Mouse (Mus musculus) gastrocnemius, adult 8-10 months (tissue): ENCODE data around the gene Schip1. TPM values are rescaled to one million over a fixed set of nuclear protein-coding genes. Genes with fewer than 3 reads are reported as not detected.
A peak's percentile ranks its signal among the peaks of the same experiment; 100 is the strongest.

Source experiments
- DNase-seq, 2 experiments: peaks; one replicate each; pipeline ENCODE4 v3.0.0; 2022; ENCODE audit warnings: low spot score in 2 of 2
- total RNA-seq, 4 experiments: library from RNA; stranded (reverse); gene quantifications; 2 replicates each; pipeline ENCODE4 v1.2.4; 2022

Gene Schip1
- total RNA-seq, 4 experiments from 2014 or later, result 90.4 to 99.0 (median 92.9) TPM

DNA sequence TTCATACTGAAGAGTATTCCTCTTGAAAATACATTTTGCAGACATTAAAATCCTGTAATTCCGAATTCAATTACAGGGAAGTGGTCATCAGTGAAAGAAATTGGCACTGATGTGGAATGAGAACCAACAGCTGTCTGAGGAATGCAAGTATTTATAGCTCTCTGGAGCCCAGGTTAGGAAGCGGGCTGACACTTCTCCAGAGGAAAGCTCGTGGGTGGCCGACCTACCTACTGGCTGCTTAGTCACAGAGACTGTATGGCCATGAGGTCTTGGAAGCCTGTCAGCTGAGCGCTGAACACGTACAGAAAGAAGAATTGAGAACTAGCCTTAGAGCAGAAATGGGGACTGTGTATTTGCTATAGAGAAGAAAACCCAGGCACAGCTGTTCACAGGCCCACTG lies 545.4 kb downstream of the Schip1 start:
- DNase-seq, result peak; percentile 36 to 60

DNA sequence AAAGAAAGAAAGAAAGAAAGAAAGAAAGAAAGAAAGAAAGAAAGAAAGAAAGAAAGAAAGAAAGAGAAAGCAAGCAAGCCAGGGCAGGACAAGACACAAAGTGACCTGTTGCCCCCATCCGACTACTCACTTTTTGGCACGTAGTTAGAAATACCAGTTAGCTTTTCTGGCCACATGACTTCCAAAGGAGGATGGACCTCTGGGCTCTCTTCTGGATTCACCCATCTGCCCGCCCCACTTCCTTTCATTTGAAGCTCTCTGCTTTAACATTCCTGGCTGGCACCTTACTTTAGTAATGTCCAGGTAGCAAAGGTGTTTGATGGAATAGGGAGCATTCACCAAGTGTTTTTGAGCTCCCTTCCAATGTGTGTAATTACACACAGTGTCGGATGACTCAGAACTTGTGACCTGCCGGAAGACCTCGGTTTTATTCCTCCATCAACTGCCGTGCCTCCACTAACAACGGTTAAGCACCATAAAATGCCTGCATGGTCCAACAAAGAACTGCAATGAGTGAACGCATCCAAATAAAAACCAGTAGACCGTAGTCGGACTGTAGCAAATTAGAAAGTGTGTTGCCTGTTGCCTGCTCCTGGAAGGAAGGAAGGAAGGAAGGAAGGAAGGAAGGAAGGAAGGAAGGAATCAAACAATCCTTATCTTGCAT lies 546.1 kb downstream of the Schip1 start:
- DNase-seq, result no peak

DNA sequence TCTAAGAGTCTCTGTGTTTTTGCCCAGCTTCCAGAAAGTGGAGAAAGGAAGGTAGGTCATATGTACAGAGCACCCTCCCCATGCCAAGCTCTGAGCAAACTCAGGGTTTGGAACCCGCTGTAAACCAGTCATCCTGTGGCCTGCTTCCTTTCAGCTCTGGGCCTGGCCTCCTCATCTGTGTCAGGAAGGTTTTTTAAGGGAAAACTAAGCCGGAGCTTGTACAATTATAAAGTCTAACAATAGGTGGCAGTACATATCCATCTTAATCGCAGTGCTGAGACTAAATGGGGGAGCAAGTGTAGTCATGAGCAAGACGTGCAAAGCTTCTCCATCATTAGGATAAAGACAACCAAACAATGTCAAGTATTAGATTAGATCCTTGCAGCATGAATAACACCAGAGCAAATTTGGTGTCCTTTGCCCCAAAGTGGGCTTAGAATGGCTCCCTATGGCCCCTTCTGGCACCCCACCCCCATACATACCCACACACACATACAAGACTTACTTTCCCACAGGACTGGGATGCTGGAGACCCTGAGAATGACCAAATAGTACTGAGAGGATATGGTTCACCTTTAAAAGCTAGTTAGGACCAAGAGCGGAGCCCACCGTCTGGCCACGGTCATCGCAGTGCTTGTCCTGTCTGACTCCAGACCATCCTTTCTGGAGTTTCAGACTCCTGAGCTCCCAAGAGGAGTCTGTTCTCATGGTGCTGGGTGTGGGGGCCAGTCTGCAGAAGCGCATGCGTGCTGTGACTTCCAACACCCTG lies 550.6 kb downstream of the Schip1 start:
- DNase-seq, result no peak

- DNase-seq, result no peak
These were observed 551.8 kb downstream of the Schip1 start for GRCm38 (mm10) chr3:68616363-68616762.

DNA sequence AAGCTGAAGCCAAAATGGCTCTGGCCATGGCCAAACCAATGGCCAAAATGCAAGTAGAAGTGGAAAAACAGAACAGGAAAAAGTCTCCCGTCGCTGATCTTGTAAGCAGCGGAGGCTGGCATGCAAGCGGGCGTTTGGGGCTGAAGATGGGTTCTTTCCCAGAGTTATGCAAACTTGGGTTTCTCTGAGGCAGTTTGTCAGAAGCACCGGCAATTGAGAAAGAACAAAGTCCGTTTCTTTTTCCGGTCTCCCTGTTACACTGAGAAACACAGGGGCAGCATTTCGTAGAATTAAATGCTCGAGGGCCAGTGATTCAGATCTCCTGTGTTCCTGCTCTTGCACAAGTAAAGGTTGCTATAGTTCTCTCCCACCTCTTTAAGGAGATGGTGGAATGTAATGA lies 553.1 kb downstream of the Schip1 start:
- DNase-seq, result no peak

DNA sequence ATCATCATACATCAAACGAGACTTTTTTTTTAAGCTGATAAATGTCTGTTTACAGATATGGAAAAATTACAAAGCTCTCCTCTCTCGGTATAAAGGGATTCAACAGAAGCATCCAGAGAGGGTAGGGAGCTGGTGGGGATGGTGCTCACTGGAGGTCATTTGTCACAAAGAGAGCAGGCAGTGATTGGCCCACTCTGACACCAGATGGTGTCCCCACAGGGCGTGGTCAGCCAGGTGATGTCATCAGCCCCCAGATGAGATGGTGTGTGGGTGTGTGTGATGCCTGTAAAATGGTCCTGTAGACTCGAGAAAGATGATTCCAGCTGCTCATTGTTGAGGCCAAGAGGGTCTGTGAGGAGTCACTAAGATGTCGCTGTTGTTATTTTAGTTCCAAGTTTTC lies 554.5 kb downstream of the Schip1 start:
- DNase-seq, result no peak

- DNase-seq, result no peak
These were observed 557.4 kb downstream of the Schip1 start for GRCm38 (mm10) chr3:68621971-68622370.

DNA sequence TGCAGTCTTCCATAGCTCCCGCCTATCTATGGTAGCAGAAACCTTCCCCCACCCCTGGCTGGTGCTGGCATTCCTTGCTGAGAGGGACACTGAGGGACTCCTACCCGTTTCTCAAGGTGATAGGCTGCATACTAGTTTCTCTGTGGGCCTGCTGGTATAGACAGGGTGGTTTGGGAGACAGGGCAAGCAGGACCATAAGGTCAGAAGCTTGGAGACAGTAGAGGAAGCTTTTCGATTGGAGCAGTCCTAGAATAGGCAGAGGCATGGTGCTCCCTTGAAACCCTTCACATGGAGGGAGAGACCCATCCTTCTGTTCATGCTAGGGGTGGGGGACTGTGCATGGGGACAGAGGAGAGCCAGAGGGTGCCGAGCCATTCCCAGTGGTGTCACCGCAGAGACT lies 558.4 kb downstream of the Schip1 start:
- no peak for DNase-seq

DNA sequence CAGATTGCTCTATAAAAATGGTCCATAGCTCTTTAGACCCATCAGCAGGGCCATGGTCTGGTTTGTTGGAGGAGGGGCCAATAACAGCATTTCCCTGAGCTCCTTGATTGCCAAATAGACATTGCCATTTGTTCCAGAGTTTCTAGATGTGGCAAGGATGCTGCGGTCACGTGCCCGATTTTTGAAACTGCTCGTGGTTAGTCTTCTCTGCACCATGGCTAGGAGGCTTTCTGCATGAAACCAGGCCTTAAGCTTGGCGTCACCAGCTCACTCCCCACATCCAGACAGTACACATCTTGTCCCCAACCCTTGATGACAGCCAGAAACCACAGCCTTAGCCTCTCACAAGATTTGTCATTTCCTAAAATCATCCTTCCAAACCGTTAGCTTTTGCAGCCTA lies 559.9 kb downstream of the Schip1 start:
- DNase-seq, result no peak

GRCm38 (mm10) chr3:68630261-68630660 lies 565.7 kb downstream of the Schip1 start:
- no peak for DNase-seq

- no peak for DNase-seq
These were observed 566.2 kb downstream of the Schip1 start for GRCm38 (mm10) chr3:68630821-68631220.

DNA sequence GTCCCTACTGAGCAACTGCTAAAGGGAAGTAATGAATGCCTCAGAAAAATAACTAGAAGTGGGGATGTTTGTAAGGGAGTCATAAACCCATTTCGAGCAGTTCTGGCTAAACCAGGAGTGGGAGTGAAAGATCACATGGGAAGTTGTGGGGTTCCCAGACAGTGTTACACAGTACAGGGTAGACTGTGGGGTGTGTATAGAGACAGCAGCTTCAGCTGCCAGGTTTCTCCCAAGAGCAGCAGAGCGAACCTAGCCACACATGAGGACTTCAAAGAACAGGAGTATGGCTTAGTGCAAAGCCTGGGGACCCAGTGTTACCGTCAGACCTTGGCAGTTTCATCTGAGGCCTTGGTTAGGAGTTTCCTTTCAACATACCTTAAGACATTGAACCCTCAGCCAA lies 568.1 kb downstream of the Schip1 start:
- no peak for DNase-seq

GRCm38 (mm10) chr3:68633577-68633976 lies 569.0 kb downstream of the Schip1 start:
- DNase-seq, result no peak

GRCm38 (mm10) chr3:68637960-68638359 lies 573.4 kb downstream of the Schip1 start:
- DNase-seq, result no peak

GRCm38 (mm10) chr3:68638703-68639102 lies 574.1 kb downstream of the Schip1 start:
- no peak for DNase-seq

DNA sequence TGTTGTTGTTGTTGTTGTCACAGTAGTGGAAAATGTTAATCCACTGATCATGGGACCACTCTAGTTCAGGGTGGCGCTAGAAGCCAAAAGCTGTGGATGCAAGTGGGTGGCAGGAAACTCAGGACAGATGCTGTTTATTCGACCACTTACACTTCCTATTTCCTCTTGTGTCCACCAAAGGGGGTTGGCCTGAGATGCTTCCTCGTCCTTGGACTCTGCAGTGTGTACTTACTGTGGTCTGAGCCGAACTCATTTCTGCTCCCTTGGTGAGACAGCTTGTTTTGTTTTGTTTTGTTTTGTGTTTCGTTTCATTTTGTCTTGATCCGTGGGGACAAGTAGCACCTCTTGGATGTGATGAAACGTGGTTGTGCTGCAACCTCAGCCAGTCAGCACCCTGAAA lies 578.3 kb downstream of the Schip1 start:
- DNase-seq, result no peak

- peak in 1 of 2 experiments; percentile 13 for DNase-seq
These were observed 582.0 kb downstream of the Schip1 start for GRCm38 (mm10) chr3:68646387-68647130.

GRCm38 (mm10) chr3:68647282-68647681 lies 582.7 kb downstream of the Schip1 start:
- no peak for DNase-seq

DNA sequence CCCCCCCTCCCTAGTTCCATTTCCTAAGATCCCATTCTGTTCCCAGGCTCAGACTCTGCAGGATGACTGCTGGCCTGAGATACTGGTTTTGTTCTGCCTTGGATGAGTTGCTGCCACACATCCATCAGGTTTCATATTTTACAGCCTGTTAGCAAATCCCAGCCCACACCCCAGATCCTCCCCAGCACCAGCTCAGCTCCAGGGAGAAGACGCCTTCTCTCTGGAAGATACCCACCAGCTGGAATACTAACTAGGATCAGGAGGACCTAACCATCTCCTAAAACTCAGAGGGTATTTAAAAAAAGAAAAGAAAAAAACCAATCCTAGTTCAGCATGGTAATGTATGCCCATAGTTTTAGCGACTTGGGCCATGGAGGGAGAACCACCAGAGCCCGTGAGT lies 585.6 kb downstream of the Schip1 start:
- DNase-seq, result no peak

- DNase-seq, result no peak
These were observed 592.2 kb downstream of the Schip1 start for GRCm38 (mm10) chr3:68656607-68657352.

- no peak for DNase-seq
These were observed 593.1 kb downstream of the Schip1 start for GRCm38 (mm10) chr3:68657589-68658245.
